Mouse (Mus musculus): ENCODE measurements at regions not wholly inside any gene's neighbourhood (a gene's known extent, or its start where the extent isn't known, plus 50 kb on each side); places are given as distances from the start of the nearest gene placed in this dataset.

DNA sequence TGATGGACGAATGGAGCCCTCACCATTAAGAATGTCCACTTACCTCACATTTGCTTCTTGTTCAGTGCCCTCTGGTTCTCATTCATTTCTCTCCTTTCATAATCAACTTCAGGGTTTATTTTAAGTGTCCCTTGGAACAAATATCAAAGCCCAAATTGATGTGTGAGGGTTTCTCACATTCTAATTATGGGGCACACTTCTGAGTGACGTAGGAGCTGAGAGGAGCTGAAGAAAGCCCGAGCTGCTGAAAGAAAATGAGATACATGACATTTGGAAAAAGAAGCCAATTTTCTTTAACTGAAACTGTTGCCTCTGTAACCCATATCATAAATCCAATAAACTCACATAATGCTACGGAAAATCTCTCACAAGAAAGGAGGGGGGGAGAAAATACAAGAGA is 134.8 kb upstream of the Srsf6 start:
- TF ChIP-seq POLR2A (IDR thresholded peaks at IDR 0.05; ENCODE audit: low read depth, low read length) = no peak
- TF ChIP-seq CTCF (conservative IDR thresholded peaks at IDR 0.05; ENCODE audit: insufficient read depth, insufficient read length, low read depth, low read length) = no peak

All from kidney, adult 2 months (tissue).